ENCODE assay signal across 9 mouse cellular contexts in genomic region chr17:53567346-53568101, GRCm38 (mm10). TPM values are rescaled to one million over a fixed set of nuclear protein-coding genes. Genes with fewer than 3 reads are reported as not detected.
DNase-seq lines count a peak whose midpoint lies in the region; ATAC-seq and TF ChIP-seq lines count a peak whose summit lies in the region.
"Had no signal": no experiment of that assay in that cellular context is flagged by ENCODE, and none has a peak within 500 bp of the region (broad histone marks: within the 10 kb centered on the region; RNA-seq: fewer than 3 reads in every experiment).

No protein-coding gene starts in this region.

- H3K27me3 ChIP-seq in hindbrain, embryonic 16.5 days (replicated peaks; ENCODE audit: control insufficient read depth, insufficient read depth, low read length), result no peaks in the 10 kb centered on the region
- H3K27me3 ChIP-seq in limb, embryonic 11.5 days (ENCODE audit: control insufficient read depth, insufficient read depth, low read length), result no peaks in the 10 kb centered on the region
- no peaks in the 10 kb centered on the region for H3K27me3 ChIP-seq in midbrain, embryonic 12.5 days
- no peaks in the 10 kb centered on the region for H3K27me3 ChIP-seq in spleen, adult 2 months (ENCODE audit: control insufficient read depth, insufficient read depth, low read length)

- ATAC-seq in frontal cortex, adult (ENCODE audit: low TSS enrichment), result peak; percentile 48
- peak; percentile 78 for ATAC-seq in hindbrain, embryonic 16.5 days
- peak; percentile 48 for ATAC-seq in limb, embryonic 11.5 days (ENCODE audit: insufficient number of reproducible peaks, low FRiP score, low TSS enrichment, low read depth)
- ATAC-seq in midbrain, embryonic 12.5 days (ENCODE audit: low FRiP score, low read depth), result peak; percentile 76
- ATAC-seq in monocyte, adult 5-6 weeks (replicated peaks; ENCODE audit: insufficient number of reproducible peaks, low FRiP score, low TSS enrichment, poor library complexity, severe bottlenecking), result no peak

- TF ChIP-seq POLR2A in spleen, adult 2 months (IDR thresholded peaks at IDR 0.05; ENCODE audit: low read depth, low read length), result no peak; the same call in 1 of the 2 replicates

- peaks cover 19% of the 10 kb centered on the region for H3K4me1 ChIP-seq in hindbrain, embryonic 16.5 days (ENCODE audit: control insufficient read depth, insufficient read depth, low read depth, low read length)
- peaks cover 2% of the 10 kb centered on the region; the same call in 1 of the 2 replicates for H3K4me1 ChIP-seq in limb, embryonic 11.5 days (ENCODE audit: control insufficient read depth, insufficient read depth, low read length)
- H3K4me1 ChIP-seq in midbrain, embryonic 12.5 days, result peaks cover 31% of the 10 kb centered on the region
- peaks cover 9% of the 10 kb centered on the region for H3K4me1 ChIP-seq in spleen, adult 2 months (ENCODE audit: control insufficient read depth, insufficient read depth, insufficient read length)

- WGBS in hindbrain, embryonic 16.5 days, result under 1% methylated on average over 54 of the region's 67 CpGs
- WGBS in limb, embryonic 11.5 days, result 1% methylated on average over 55 of the region's 67 CpGs
- WGBS in midbrain, embryonic 12.5 days, result under 1% methylated on average over 44 of the region's 67 CpGs
- WGBS in spleen, adult 2 months, result under 1% methylated on average over 66 of the region's 67 CpGs

- H3K9ac ChIP-seq in hindbrain, embryonic 16.5 days (ENCODE audit: low read depth, low read length), result peak overlapping the region; percentile 98
- peak overlapping the region; percentile 80 for H3K9ac ChIP-seq in limb, embryonic 11.5 days (ENCODE audit: low read length)
- H3K9ac ChIP-seq in midbrain, embryonic 12.5 days (replicated peaks), result peak overlapping the region; percentile 96

- peak overlapping the region; percentile 75 for H3K4me2 ChIP-seq in hindbrain, embryonic 16.5 days (ENCODE audit: low read length)
- peak overlapping the region; percentile 97 for H3K4me2 ChIP-seq in limb, embryonic 11.5 days (ENCODE audit: low read depth, severe bottlenecking)
- peak overlapping the region; percentile 86 for H3K4me2 ChIP-seq in midbrain, embryonic 12.5 days (replicated peaks)

- H3K27ac ChIP-seq in hindbrain, embryonic 16.5 days (ENCODE audit: low read depth, low read length), result peak overlapping the region; percentile 98
- peak overlapping the region; percentile 42; the same call in 1 of the 2 replicates for H3K27ac ChIP-seq in limb, embryonic 11.5 days (replicated peaks; ENCODE audit: low read depth, low read length)
- H3K27ac ChIP-seq in midbrain, embryonic 12.5 days (replicated peaks), result peak overlapping the region; percentile 98
- peak overlapping the region; percentile 98 for H3K27ac ChIP-seq in spleen, adult 2 months (ENCODE audit: insufficient read depth, low read length)

- no peaks in the 10 kb centered on the region for H3K36me3 ChIP-seq in hindbrain, embryonic 16.5 days (ENCODE audit: control insufficient read depth, insufficient read depth, low read length)
- no peaks in the 10 kb centered on the region for H3K36me3 ChIP-seq in limb, embryonic 11.5 days (ENCODE audit: control insufficient read depth, insufficient read depth, low read length)
- no peaks in the 10 kb centered on the region for H3K36me3 ChIP-seq in midbrain, embryonic 12.5 days
- no peaks in the 10 kb centered on the region for H3K36me3 ChIP-seq in spleen, adult 2 months (ENCODE audit: control insufficient read depth, insufficient read depth, low read length)

- peak overlapping the region; percentile 94 for H3K4me3 ChIP-seq in hindbrain, embryonic 16.5 days (ENCODE audit: low read length)
- H3K4me3 ChIP-seq in limb, embryonic 11.5 days (ENCODE audit: low read depth, low read length), result peak overlapping the region; percentile 76
- peak overlapping the region; percentile 91 for H3K4me3 ChIP-seq in midbrain, embryonic 12.5 days
- H3K4me3 ChIP-seq in spleen, adult 2 months (ENCODE audit: extremely low read depth, insufficient read depth, insufficient read length), result peak overlapping the region; percentile 97

- H3K9me3 ChIP-seq in hindbrain, embryonic 16.5 days (ENCODE audit: control insufficient read depth, low read length), result no peaks in the 10 kb centered on the region
- H3K9me3 ChIP-seq in limb, embryonic 11.5 days (ENCODE audit: control insufficient read depth, low read length), result no peaks in the 10 kb centered on the region
- H3K9me3 ChIP-seq in midbrain, embryonic 12.5 days, result no peaks in the 10 kb centered on the region

- DNase-seq in T-cell, adult 2 months (ENCODE audit: low spot score), result peak; percentile 29
- DNase-seq in cerebellum, adult 8-10 months, result peak; percentile 63
- DNase-seq in limb, embryonic 11.5 days (ENCODE audit: low spot score), result peak; percentile 66
- DNase-seq in spleen, adult 2 months (ENCODE audit: low read depth in 1 of 2, low spot score in 2 of 2), result peak in 1 of 2 experiments; percentile 46

- TF ChIP-seq CTCF in spleen, adult 2 months (IDR thresholded peaks at IDR 0.05; ENCODE audit: extremely low read depth, insufficient read depth, insufficient read length, insufficient replicate concordance), result no peak

RNA-seq across cellular contexts. Expression of gene Kat2b, which starts 0.9 kb away (rescaled TPM):
- polyA plus RNA-seq in hindbrain, embryonic 16.5 days (2015; fragmentation: Nextera tagmentation; extraction: Ambion mirVana), result 4.6 and 7.2 TPM in 2 replicates
- polyA plus RNA-seq in limb, embryonic 11.5 days (2014; fragmentation: Nextera tagmentation; extraction: Ambion mirVana), result 2.8 and 2.9 TPM in 2 replicates
- polyA plus RNA-seq in midbrain, embryonic 12.5 days (2016; fragmentation: Nextera tagmentation; extraction: Ambion mirVana), result 8.6 and 9.2 TPM in 2 replicates
- 5.0 and 5.2 TPM in 2 replicates for polyA plus RNA-seq in spleen, adult 2 months (2012; rRNA removed)
- 58.3 to 89.5 TPM (median 71.8 TPM) in 3 replicates for total RNA-seq in monocyte, adult 5-6 weeks (2017)

RNA-seq across cellular contexts. Expression of gene Pp2d1, which starts 28.3 kb away (rescaled TPM):
- polyA plus RNA-seq in hindbrain, embryonic 16.5 days (2015; fragmentation: Nextera tagmentation; extraction: Ambion mirVana), result 0.28 and 0.35 TPM in 2 replicates
- 0.16 and 0.23 TPM in 2 replicates for polyA plus RNA-seq in limb, embryonic 11.5 days (2014; fragmentation: Nextera tagmentation; extraction: Ambion mirVana)
- 0.40 and 0.58 TPM in 2 replicates for polyA plus RNA-seq in midbrain, embryonic 12.5 days (2016; fragmentation: Nextera tagmentation; extraction: Ambion mirVana)
- not detected in 2 replicates for polyA plus RNA-seq in spleen, adult 2 months (2012; rRNA removed)
- total RNA-seq in monocyte, adult 5-6 weeks (2017), result 0.29 TPM in 1 of 3 replicates, not detected in the others
- total RNA-seq: left cerebral cortex, postnatal 10 days had no signal

Comparison
In these comparisons a context has a peak if more than half of its experiments do, and no peak if none do; other contexts are left out.
1. H3K27ac ChIP-seq: peak in every context shown above with its lines; median percentile 98 in hindbrain, embryonic 16.5 days; 98 in midbrain, embryonic 12.5 days; 98 in spleen, adult 2 months; 42 in limb, embryonic 11.5 days.